Mouse (Mus musculus): ENCODE results near the gene Kifap3. TPM values are rescaled to one million over a fixed set of nuclear protein-coding genes. Genes with fewer than 3 reads are reported as not detected.

Gene Kifap3
- total RNA-seq, 2 experiments from 2014 or later: 0.19 to 1.3 TPM

- no peak for ATAC-seq (replicated peaks; ENCODE audit: low FRiP score, poor library complexity, severe bottlenecking)
These were observed 174.0 kb downstream of the Kifap3 start for GRCm38 (mm10) chr1:163953396-163953795.

- ATAC-seq (replicated peaks; ENCODE audit: low FRiP score, poor library complexity, severe bottlenecking): no peak
These were observed 178.7 kb downstream of the Kifap3 start for GRCm38 (mm10) chr1:163958036-163958435.

- no peak for ATAC-seq (replicated peaks; ENCODE audit: low FRiP score, poor library complexity, severe bottlenecking)
These were observed 184.8 kb downstream of the Kifap3 start for GRCm38 (mm10) chr1:163964008-163964689.

Other genes starting within 250 kb of the Kifap3 start
- not detected in 2 replicates for gene Mettl11b, start 54.4 kb upstream of the Kifap3 start, total RNA-seq (2015; ENCODE audit: low replicate concordance)
- gene Mettl11b, start 54.4 kb upstream of the Kifap3 start, total RNA-seq (2017; ENCODE audit: low replicate concordance): not detected in 2 replicates
- gene Scyl3, start 149.5 kb downstream of the Kifap3 start, total RNA-seq (2015; ENCODE audit: low replicate concordance): 10.9 and 25.9 TPM in 2 replicates
- 6.4 and 6.5 TPM in 2 replicates for gene Scyl3, start 149.5 kb downstream of the Kifap3 start, total RNA-seq (2017; ENCODE audit: low replicate concordance)
- 5.4 and 14.4 TPM in 2 replicates for gene BC055324, start 215.2 kb downstream of the Kifap3 start, total RNA-seq (2015; ENCODE audit: low replicate concordance)
- 5.2 and 6.9 TPM in 2 replicates for gene BC055324, start 215.2 kb downstream of the Kifap3 start, total RNA-seq (2017; ENCODE audit: low replicate concordance)
- 1.9 TPM in 1 of 2 replicates, not detected in the other for gene Mettl18, start 215.3 kb downstream of the Kifap3 start, total RNA-seq (2015; ENCODE audit: low replicate concordance)
- gene Mettl18, start 215.3 kb downstream of the Kifap3 start, total RNA-seq (2017; ENCODE audit: low replicate concordance): 0.94 and 1.4 TPM in 2 replicates